Mouse (Mus musculus) urinary bladder, postnatal 36 days (tissue): ENCODE measurements around the gene Ropn1l.

Experiments
- DNase-seq, 2 experiments: peaks; one replicate each; pipeline ENCODE4 v3.0.0; 2022; ENCODE audit warnings: low spot score in 2 of 2, mixed read lengths in 1 of 2

Gene Ropn1l

GRCm38 (mm10) chr15:31407490-31407889, 46.0 kb downstream of the Ropn1l start:
- no peak for DNase-seq

GRCm38 (mm10) chr15:31406881-31407280, 46.7 kb downstream of the Ropn1l start:
- no peak for DNase-seq

GRCm38 (mm10) chr15:31404346-31404745, 49.2 kb downstream of the Ropn1l start:
- no peak for DNase-seq

GRCm38 (mm10) chr15:31402200-31402892, 51.2 kb downstream of the Ropn1l start:
- DNase-seq = no peak

- no peak for DNase-seq
Observed at GRCm38 (mm10) chr15:31400974-31401373, 52.6 kb downstream of the Ropn1l start.

- DNase-seq = no peak
Observed at GRCm38 (mm10) chr15:31398769-31399168, 54.8 kb downstream of the Ropn1l start.

- DNase-seq = no peak
Observed at GRCm38 (mm10) chr15:31397379-31397778, 56.2 kb downstream of the Ropn1l start.

- DNase-seq = no peak
Observed at GRCm38 (mm10) chr15:31396755-31397154, 56.8 kb downstream of the Ropn1l start.

- DNase-seq = no peak
Observed at GRCm38 (mm10) chr15:31395986-31396385, 57.6 kb downstream of the Ropn1l start.

GRCm38 (mm10) chr15:31393402-31393801, 60.1 kb downstream of the Ropn1l start:
- DNase-seq = no peak

- DNase-seq = no peak
Observed at GRCm38 (mm10) chr15:31392705-31393104, 60.8 kb downstream of the Ropn1l start.

GRCm38 (mm10) chr15:31392135-31392534, 61.4 kb downstream of the Ropn1l start:
- DNase-seq = no peak
